Comparison of ENCODE assay signal across 8 mouse cellular contexts in the genomic region with DNA sequence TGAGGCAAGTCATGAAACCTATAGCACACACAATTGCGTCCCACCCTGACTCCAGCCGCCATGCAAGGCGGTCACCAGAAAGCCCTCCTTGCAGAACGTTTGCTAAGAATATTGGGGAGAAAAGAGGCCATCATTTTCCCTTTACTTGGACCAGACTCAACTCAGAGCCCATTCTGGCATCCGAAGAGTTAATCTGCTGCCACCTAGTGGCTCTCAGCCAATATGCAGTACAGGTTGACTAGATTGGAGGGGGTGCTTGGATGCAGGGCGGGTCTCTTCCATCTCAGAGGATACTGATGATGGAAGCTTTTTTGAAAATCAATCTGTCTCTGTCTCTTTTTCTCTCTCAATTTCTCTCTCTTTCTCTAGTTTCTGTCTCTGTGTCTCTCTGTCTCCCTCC.
A peak's percentile ranks its signal among the peaks of the same experiment; 100 is the strongest.
DNase-seq lines count a peak whose midpoint lies in the region; ATAC-seq and TF ChIP-seq lines count a peak whose summit lies in the region.
"Had no signal": no experiment of that assay in that cellular context is flagged by ENCODE, and none has a peak within 500 bp of the region (broad histone marks: within the 10 kb centered on the region; RNA-seq: fewer than 3 reads in every experiment).

No protein-coding gene starts in this region.

- TF ChIP-seq CTCF in Patski (IDR thresholded peaks at IDR 0.05): peak; percentile 79
- peak; percentile 77 for TF ChIP-seq CTCF in intestine, postnatal 0 days (IDR thresholded peaks at IDR 0.05; ENCODE audit: low read depth)
- TF ChIP-seq CTCF in midbrain, postnatal 0 days (IDR thresholded peaks at IDR 0.05): peak; percentile 89
- peak; percentile 75 for TF ChIP-seq CTCF in stomach, postnatal 0 days (IDR thresholded peaks at IDR 0.05; ENCODE audit: low read depth)

- H3K4me3 ChIP-seq in intestine, postnatal 0 days (ENCODE audit: low read depth, low read length): no peak overlapping the region
- H3K4me3 ChIP-seq in limb, embryonic 11.5 days (ENCODE audit: low read depth, low read length): no peak overlapping the region
- H3K4me3 ChIP-seq in midbrain, postnatal 0 days (ENCODE audit: low read depth, low read length): peak overlapping the region; percentile 15; the same call in 1 of the 2 replicates
- H3K4me3 ChIP-seq in stomach, postnatal 0 days (ENCODE audit: low read depth, low read length): no peak overlapping the region

- H3K27ac ChIP-seq in intestine, postnatal 0 days (ENCODE audit: low read depth, low read length): no peak overlapping the region
- peak overlapping the region; percentile 88; the same call in 1 of the 2 replicates for H3K27ac ChIP-seq in limb, embryonic 11.5 days (replicated peaks; ENCODE audit: low read depth, low read length)
- H3K27ac ChIP-seq in midbrain, postnatal 0 days (ENCODE audit: low read depth, low read length): no peak overlapping the region
- H3K27ac ChIP-seq in stomach, postnatal 0 days (replicated peaks): no peak overlapping the region
- H3K27ac ChIP-seq: macrophage had no signal

- no peak for TF ChIP-seq EP300 in stomach, postnatal 0 days (optimal IDR thresholded peaks at IDR 0.05)

- POLR2A ChIA-PET in Patski (lab: Charles Lee): no interaction called here

- in situ Hi-C loops in Patski (cut with MboI; ENCODE audit: low pct_unique_long_range_greater_than_20kb): no loop called here

- H3K4me1 ChIP-seq in intestine, postnatal 0 days (replicated peaks; ENCODE audit: control insufficient read depth, insufficient read depth, low read length): no peaks in the 10 kb centered on the region
- peaks cover 15% of the 10 kb centered on the region for H3K4me1 ChIP-seq in limb, embryonic 11.5 days (ENCODE audit: control insufficient read depth, insufficient read depth, low read length)
- H3K4me1 ChIP-seq in midbrain, postnatal 0 days (ENCODE audit: insufficient read depth, low read length): 0 out of 2 replicates have a peak, but pooled peaks cover 2% of the 10 kb centered on the region
- no peaks in the 10 kb centered on the region for H3K4me1 ChIP-seq in stomach, postnatal 0 days (replicated peaks; ENCODE audit: control insufficient read depth, insufficient read depth)

- H3K9me3 ChIP-seq in intestine, postnatal 0 days (ENCODE audit: control insufficient read depth): no peaks in the 10 kb centered on the region
- H3K9me3 ChIP-seq in limb, embryonic 11.5 days (ENCODE audit: control insufficient read depth, low read length): no peaks in the 10 kb centered on the region
- no peaks in the 10 kb centered on the region for H3K9me3 ChIP-seq in midbrain, postnatal 0 days (ENCODE audit: low read length)
- H3K9me3 ChIP-seq in stomach, postnatal 0 days (ENCODE audit: control insufficient read depth, low read length): no peaks in the 10 kb centered on the region

- ATAC-seq in Patski: no peak
- ATAC-seq in intestine, postnatal 0 days: no peak
- ATAC-seq in limb, embryonic 11.5 days (ENCODE audit: insufficient number of reproducible peaks, low FRiP score, low TSS enrichment, low read depth): peak; percentile 85
- peak; percentile 89 for ATAC-seq in midbrain, postnatal 0 days (ENCODE audit: low FRiP score)
- 0 out of 2 replicates have a peak, but pooled peaks have one; percentile 40 for ATAC-seq in stomach, postnatal 0 days (ENCODE audit: low FRiP score, low TSS enrichment)

- H3K27me3 ChIP-seq in Patski: no peaks in the 10 kb centered on the region
- H3K27me3 ChIP-seq in intestine, postnatal 0 days (replicated peaks; ENCODE audit: control insufficient read depth, insufficient read depth, low read length): no peaks in the 10 kb centered on the region
- no peaks in the 10 kb centered on the region for H3K27me3 ChIP-seq in limb, embryonic 11.5 days (ENCODE audit: control insufficient read depth, insufficient read depth, low read length)
- no peaks in the 10 kb centered on the region for H3K27me3 ChIP-seq in midbrain, postnatal 0 days (ENCODE audit: insufficient read depth, low read length)
- no peaks in the 10 kb centered on the region for H3K27me3 ChIP-seq in stomach, postnatal 0 days (ENCODE audit: control insufficient read depth, insufficient read depth, low read length)

- CTCF ChIA-PET in Patski (lab: Charles Lee): no interaction called here

- 11% methylated on average over 6 of the region's 6 CpGs for WGBS in intestine, postnatal 0 days
- 2% methylated on average over 6 of the region's 6 CpGs for WGBS in limb, embryonic 11.5 days
- WGBS in midbrain, postnatal 0 days: 0% methylated on average over 6 of the region's 6 CpGs
- WGBS in stomach, postnatal 0 days: 11% methylated on average over 6 of the region's 6 CpGs

- no peak for DNase-seq in Patski (ENCODE audit: low read depth, low spot score)
- DNase-seq in cerebellum, adult 9-11 months: peak; percentile 28
- DNase-seq in frontal cortex, adult 2 months (ENCODE audit: extremely low spot score in 1 of 2, low spot score in 1 of 2): peak; percentile 38 to 74
- DNase-seq in limb, embryonic 11.5 days (ENCODE audit: low spot score): peak; percentile 92
- DNase-seq in midbrain, postnatal 0 days (ENCODE audit: low spot score): peak; percentile 91
- DNase-seq in stomach, postnatal 0 days (ENCODE audit: low spot score): peak; percentile 56

- H3K4me2 ChIP-seq in intestine, postnatal 0 days (replicated peaks; ENCODE audit: low read depth): 0 out of 2 replicates have a peak overlapping the region, but pooled peaks have one; percentile 33
- peak overlapping the region; percentile 12; the same call in 1 of the 2 replicates for H3K4me2 ChIP-seq in limb, embryonic 11.5 days (ENCODE audit: low read depth, severe bottlenecking)
- peak overlapping the region; percentile 57 for H3K4me2 ChIP-seq in midbrain, postnatal 0 days (ENCODE audit: low read depth, low read length, poor library complexity, severe bottlenecking)
- H3K4me2 ChIP-seq in stomach, postnatal 0 days (replicated peaks; ENCODE audit: low read depth): no peak overlapping the region

- H3K36me3 ChIP-seq in intestine, postnatal 0 days (ENCODE audit: control insufficient read depth, insufficient read depth): no peaks in the 10 kb centered on the region
- H3K36me3 ChIP-seq in limb, embryonic 11.5 days (ENCODE audit: control insufficient read depth, insufficient read depth, low read length): no peaks in the 10 kb centered on the region
- no peaks in the 10 kb centered on the region for H3K36me3 ChIP-seq in midbrain, postnatal 0 days (ENCODE audit: insufficient read depth, low read length)
- H3K36me3 ChIP-seq in stomach, postnatal 0 days (ENCODE audit: control insufficient read depth, insufficient read depth, low read length): no peaks in the 10 kb centered on the region

- no peak overlapping the region for H3K9ac ChIP-seq in intestine, postnatal 0 days (ENCODE audit: low read depth, low read length)
- no peak overlapping the region for H3K9ac ChIP-seq in limb, embryonic 11.5 days (ENCODE audit: low read length)
- H3K9ac ChIP-seq in midbrain, postnatal 0 days (replicated peaks; ENCODE audit: low read length, poor library complexity, severe bottlenecking): no peak overlapping the region
- no peak overlapping the region for H3K9ac ChIP-seq in stomach, postnatal 0 days (ENCODE audit: low read length)

Comparison
In these comparisons a context has a peak if more than half of its experiments do, and no peak if none do; other contexts are left out.
1. ATAC-seq: peak in limb, embryonic 11.5 days (single experiment), midbrain, postnatal 0 days (single experiment) and stomach, postnatal 0 days (single experiment); none in Patski (single experiment) and intestine, postnatal 0 days (single experiment).
2. Peak in every context shown above with its lines, with median percentiles within 50 percentile points of each other: CTCF ChIP-seq.